In genomic region chr11:77078273-77079134, GRCm38 (mm10) we compare ENCODE assay signal across 8 mouse cellular contexts. TPM values are rescaled to one million over a fixed set of nuclear protein-coding genes. Genes with fewer than 3 reads are reported as not detected.
DNase-seq lines count a peak whose midpoint lies in the region; ATAC-seq and TF ChIP-seq lines count a peak whose summit lies in the region.

Nsrp1 (minus strand) TSS chr11:77078435.

- TF ChIP-seq EP300 in liver, postnatal 0 days (IDR thresholded peaks at IDR 0.05; ENCODE audit: low read depth) = no peak

- peak within 1 kb of the TSS; percentile 89 for H3K27ac ChIP-seq in forebrain, embryonic 12.5 days
- peak within 1 kb of the TSS; percentile 66 for H3K27ac ChIP-seq in liver, postnatal 0 days (ENCODE audit: low read depth)
- peak within 1 kb of the TSS; percentile 95 for H3K27ac ChIP-seq in neural tube, embryonic 14.5 days (ENCODE audit: low read depth, low read length)

- 4% methylated on average over 48 of the region's 48 CpGs for WGBS in forebrain, embryonic 12.5 days
- WGBS in large intestine, adult 2 months = 4% methylated on average over 48 of the region's 48 CpGs
- WGBS in liver, postnatal 0 days (ENCODE audit: insufficient replicate concordance) = 4% methylated on average over 48 of the region's 48 CpGs
- WGBS in neural tube, embryonic 14.5 days = 4% methylated on average over 48 of the region's 48 CpGs

- H3K4me3 ChIP-seq in E14TG2a.4 (replicated peaks; ENCODE audit: low read length) = peak within 1 kb of the TSS; percentile 93
- peak within 1 kb of the TSS; percentile 79 for H3K4me3 ChIP-seq in forebrain, embryonic 12.5 days (replicated peaks)
- peak within 1 kb of the TSS; percentile 91 for H3K4me3 ChIP-seq in liver, postnatal 0 days (ENCODE audit: low read depth, low read length)
- H3K4me3 ChIP-seq in neural tube, embryonic 14.5 days (ENCODE audit: low read depth, low read length) = peak within 1 kb of the TSS; percentile 92

- H3K36me3 ChIP-seq in E14TG2a.4 (ENCODE audit: insufficient read depth, low read length) = peaks cover 31% of the 10 kb centered on the region
- peaks cover 25% of the 10 kb centered on the region for H3K36me3 ChIP-seq in forebrain, embryonic 12.5 days (replicated peaks)
- peaks cover 6% of the 10 kb centered on the region; the same call in 1 of the 2 replicates for H3K36me3 ChIP-seq in liver, postnatal 0 days (replicated peaks; ENCODE audit: insufficient read depth, low read length)
- peaks cover 8% of the 10 kb centered on the region for H3K36me3 ChIP-seq in neural tube, embryonic 14.5 days (ENCODE audit: control insufficient read depth, insufficient read depth, low read length)

- H3K4me1 ChIP-seq in E14TG2a.4 (replicated peaks; ENCODE audit: low read depth, low read length) = peaks cover 10% of the 10 kb centered on the region
- H3K4me1 ChIP-seq in forebrain, embryonic 12.5 days = peaks cover 8% of the 10 kb centered on the region
- peaks cover 8% of the 10 kb centered on the region for H3K4me1 ChIP-seq in liver, postnatal 0 days (ENCODE audit: insufficient read depth)
- 0 out of 2 replicates have a peak, but pooled peaks cover 3% of the 10 kb centered on the region for H3K4me1 ChIP-seq in neural tube, embryonic 14.5 days (ENCODE audit: control insufficient read depth, insufficient read depth, low read length)

- DNase-seq in c-Kit-positive CD71-positive TER-119-positive erythroid progenitor cells, embryonic 14.5 days (ENCODE audit: low spot score) = peak; percentile 86
- peak; percentile 94 to 96 for DNase-seq in heart, postnatal 10 days
- peak; percentile 76 for DNase-seq in large intestine, adult 2 months (ENCODE audit: low read depth, low spot score)
- DNase-seq in liver, postnatal 0 days = peak; percentile 93
- DNase-seq in testis, postnatal 10 days (ENCODE audit: low spot score) = peak; percentile 91

- H3K27me3 ChIP-seq in E14TG2a.4 (ENCODE audit: insufficient read depth, low read length) = no peaks in the 10 kb centered on the region
- H3K27me3 ChIP-seq in forebrain, embryonic 12.5 days = peaks cover 19% of the 10 kb centered on the region
- no peaks in the 10 kb centered on the region for H3K27me3 ChIP-seq in liver, postnatal 0 days (ENCODE audit: insufficient read depth, low read length)
- no peaks in the 10 kb centered on the region for H3K27me3 ChIP-seq in neural tube, embryonic 14.5 days (ENCODE audit: control insufficient read depth, insufficient read depth, low read length)

- H3K9me3 ChIP-seq in E14TG2a.4 (ENCODE audit: low read length) = no peaks in the 10 kb centered on the region
- H3K9me3 ChIP-seq in forebrain, embryonic 12.5 days = no peaks in the 10 kb centered on the region
- H3K9me3 ChIP-seq in liver, postnatal 0 days (ENCODE audit: low read length) = no peaks in the 10 kb centered on the region
- no peaks in the 10 kb centered on the region for H3K9me3 ChIP-seq in neural tube, embryonic 14.5 days (ENCODE audit: control insufficient read depth, low read length)

- peak within 1 kb of the TSS; percentile 75 for H3K4me2 ChIP-seq in forebrain, embryonic 12.5 days
- H3K4me2 ChIP-seq in liver, postnatal 0 days (ENCODE audit: low read depth, low read length) = peak within 1 kb of the TSS; percentile 96
- H3K4me2 ChIP-seq in neural tube, embryonic 14.5 days (ENCODE audit: low read depth, low read length) = peak within 1 kb of the TSS; percentile 89

- H3K9ac ChIP-seq in forebrain, embryonic 12.5 days = peak within 1 kb of the TSS; percentile 88
- peak within 1 kb of the TSS; percentile 87 for H3K9ac ChIP-seq in liver, postnatal 0 days (replicated peaks)
- peak within 1 kb of the TSS; percentile 70 for H3K9ac ChIP-seq in neural tube, embryonic 14.5 days (replicated peaks; ENCODE audit: low read depth, low read length)

- ATAC-seq in forebrain, embryonic 12.5 days (ENCODE audit: low FRiP score) = peak; percentile 99
- ATAC-seq in liver, postnatal 0 days = peak; percentile 98
- peak; percentile 99 for ATAC-seq in neural tube, embryonic 14.5 days (ENCODE audit: low read depth)

- intact Hi-C loops in heart, postnatal 10 days (cut with DNase I) = no loop called here

- TF ChIP-seq CTCF in E14TG2a.4 (conservative IDR thresholded peaks at IDR 0.05; ENCODE audit: low read length) = no peak
- no peak for TF ChIP-seq CTCF in liver, postnatal 0 days (IDR thresholded peaks at IDR 0.05; ENCODE audit: low read depth)

RNA-seq across cellular contexts. Expression of gene Nsrp1, which starts in this region (rescaled TPM):
- 75.6 and 79.9 TPM in 2 replicates for polyA plus RNA-seq in forebrain, embryonic 12.5 days (2016; fragmentation: Nextera tagmentation; extraction: Ambion mirVana)
- 10 to 100 TPM; 17.3 to 18.4 TPM for total RNA-seq in heart, postnatal 10 days (2021)
- polyA plus RNA-seq in large intestine, adult 2 months (2012; rRNA removed) = 0.92 and 1.1 TPM in 2 replicates
- polyA plus RNA-seq in liver, postnatal 0 days (2015; fragmentation: Nextera tagmentation; extraction: Ambion mirVana) = 33.9 and 34.3 TPM in 2 replicates
- polyA plus RNA-seq in neural tube, embryonic 14.5 days (2014; fragmentation: Nextera tagmentation; extraction: Ambion mirVana) = 50.3 and 50.6 TPM in 2 replicates

Comparison
In these comparisons a context has a peak if more than half of its experiments do, and no peak if none do; other contexts are left out.
1. Peak in every context shown above with its lines: DNase-seq, ATAC-seq, H3K4me3 ChIP-seq and H3K27ac ChIP-seq.
2. RNA of gene Nsrp1 (polyA plus RNA-seq): 75.6 to 79.9 TPM in forebrain, embryonic 12.5 days, 50.3 to 50.6 TPM in neural tube, embryonic 14.5 days and 33.9 to 34.3 TPM in liver, postnatal 0 days; 0.92 to 1.1 TPM in large intestine, adult 2 months; every median in the first group is over 10 times any median in the second.